Mouse (Mus musculus): ENCODE results near the gene Upp2.

Upp2 gene

DNA sequence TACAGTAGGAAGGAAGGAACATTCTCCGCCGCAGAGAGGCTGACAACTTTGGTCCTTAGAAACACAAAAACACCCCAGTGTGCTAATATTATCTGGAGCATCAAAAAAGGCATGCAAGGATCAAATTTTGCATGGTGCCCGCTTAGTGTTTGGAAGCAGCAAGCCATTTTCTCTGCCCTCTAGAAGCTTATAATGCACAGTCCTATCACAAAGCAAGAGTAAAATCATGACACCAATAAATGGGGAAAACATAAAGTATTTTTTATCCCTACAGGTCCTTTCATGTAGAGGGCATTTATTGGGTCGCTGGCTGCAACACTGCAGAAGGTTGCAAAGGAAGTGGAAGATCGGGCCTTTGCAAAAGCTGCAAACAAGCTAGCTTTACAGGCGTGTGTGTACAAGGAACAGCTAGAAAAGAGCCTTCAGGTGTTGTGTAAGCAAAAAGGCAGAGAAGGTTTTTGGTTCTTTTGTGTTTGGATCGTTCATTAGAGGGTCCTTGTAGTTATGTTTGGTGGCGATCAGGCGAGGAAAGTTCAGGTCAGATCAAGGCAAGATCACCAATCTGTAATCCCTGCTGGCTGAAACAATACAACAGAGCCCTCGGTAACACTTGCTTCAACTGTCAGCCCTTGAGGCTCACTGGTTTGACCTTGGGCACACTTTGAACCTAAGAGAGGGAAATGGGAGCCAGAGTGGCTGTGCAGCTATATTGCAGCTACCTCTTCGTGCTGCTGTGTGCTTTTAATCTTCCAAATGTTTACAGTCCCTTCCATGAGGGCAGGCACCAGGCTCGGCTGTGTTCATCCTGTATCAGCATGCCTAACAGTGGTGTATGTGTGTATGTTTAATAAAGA, 995 bp downstream of the Upp2 start:
- Histone ChIP-seq H3K27me3 (ENCODE audit: control insufficient read depth, insufficient read depth, low read length, poor library complexity, severe bottlenecking) (peaks cover 7% of the 10 kb centered on the region), H3K36me3 (ENCODE audit: control insufficient read depth, insufficient read depth, low read length, poor library complexity, severe bottlenecking) (no peaks in the 10 kb centered on the region)
- no peak for DNase-seq (ENCODE audit: low read depth, low spot score)

DNA sequence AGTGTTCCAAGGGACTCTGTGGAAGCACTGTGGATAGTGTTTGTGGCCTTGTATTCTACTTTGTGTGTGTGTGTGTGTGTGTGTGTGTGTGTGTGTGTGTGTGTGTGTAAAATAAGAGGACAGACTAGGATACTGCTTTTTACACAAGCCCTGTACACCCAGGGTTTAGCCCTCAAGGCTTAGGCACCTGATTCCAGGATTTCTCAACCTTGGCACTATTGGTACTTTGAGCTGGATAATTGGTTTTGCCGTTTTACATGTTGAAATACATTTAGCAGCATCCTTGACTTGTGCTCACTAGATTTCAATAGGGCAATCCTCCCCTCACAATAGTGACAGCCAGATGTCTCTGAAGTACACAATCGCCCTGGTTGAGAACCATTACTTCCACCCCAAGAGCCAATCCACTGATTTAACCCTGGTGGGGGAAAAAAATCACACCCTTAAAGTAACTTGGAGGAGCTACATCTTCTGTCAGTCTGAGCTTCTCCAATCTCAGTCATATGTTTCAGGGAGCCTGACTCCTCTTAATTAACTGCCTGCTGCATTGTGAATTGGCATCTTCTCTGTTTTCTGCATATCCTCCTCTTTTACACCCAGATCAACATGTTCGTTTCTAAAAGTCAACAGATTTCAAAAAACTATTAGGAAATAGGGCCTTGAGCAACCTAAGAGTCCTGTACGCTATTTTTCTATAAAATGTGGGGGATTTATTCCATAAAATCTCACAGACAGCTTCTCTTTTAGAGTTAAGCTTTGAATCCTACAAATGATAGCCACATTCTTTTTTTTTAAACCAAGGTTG, 1.9 kb downstream of the Upp2 start:
- DNase-seq (ENCODE audit: low read depth, low spot score): no peak
- H3K27me3 ChIP-seq (ENCODE audit: control insufficient read depth, insufficient read depth, low read length, poor library complexity, severe bottlenecking): peaks cover 7% of the 10 kb centered on the region
- no peaks in the 10 kb centered on the region for H3K36me3 ChIP-seq (ENCODE audit: control insufficient read depth, insufficient read depth, low read length, poor library complexity, severe bottlenecking)

DNA sequence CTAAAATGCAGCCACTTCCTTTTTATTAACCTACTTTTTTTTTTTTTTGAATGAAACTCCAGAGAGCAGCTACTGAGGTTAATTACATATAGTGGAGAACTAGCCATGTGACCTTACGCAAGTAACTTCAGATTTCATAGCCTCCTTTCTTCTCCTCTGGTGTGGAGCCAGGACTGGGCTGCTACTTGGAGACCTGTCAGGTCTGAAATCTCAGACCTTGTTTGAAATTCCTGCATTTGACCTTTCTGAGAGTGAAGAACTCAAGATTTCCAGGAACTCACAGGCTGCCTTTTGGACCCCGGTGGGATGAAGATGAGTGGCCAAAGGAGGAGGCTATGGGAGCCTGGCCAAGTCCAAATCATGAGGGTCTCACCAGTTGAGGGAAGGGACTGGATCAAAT, 7.1 kb downstream of the Upp2 start:
- H3K36me3 ChIP-seq (ENCODE audit: control insufficient read depth, insufficient read depth, low read length, poor library complexity, severe bottlenecking): no peaks in the 10 kb centered on the region
- DNase-seq (ENCODE audit: low read depth, low spot score): no peak
- H3K27me3 ChIP-seq (ENCODE audit: control insufficient read depth, insufficient read depth, low read length, poor library complexity, severe bottlenecking): no peaks in the 10 kb centered on the region

DNA sequence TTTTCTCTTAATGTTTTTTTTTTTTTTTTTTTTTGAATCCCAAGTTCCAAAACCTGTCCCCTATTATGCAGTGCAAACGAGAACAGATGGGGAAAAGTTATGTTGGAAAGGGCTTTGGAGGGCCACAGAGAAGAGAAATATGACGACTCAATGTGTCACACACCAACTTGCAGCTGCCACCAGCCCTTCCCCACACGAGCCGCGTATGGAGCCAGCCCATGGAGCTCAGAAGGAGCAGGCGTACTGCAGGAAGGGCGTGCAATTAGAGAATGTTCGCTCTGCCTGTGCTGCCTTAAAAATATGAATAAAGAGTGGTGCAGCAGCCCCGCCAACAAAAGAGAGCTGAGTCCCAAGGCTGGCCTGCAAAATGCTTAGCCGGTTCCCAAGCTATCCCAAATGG, 19.2 kb downstream of the Upp2 start:
- no peaks in the 10 kb centered on the region for H3K27me3 ChIP-seq (ENCODE audit: control insufficient read depth, insufficient read depth, low read length, poor library complexity, severe bottlenecking)
- H3K36me3 ChIP-seq (ENCODE audit: control insufficient read depth, insufficient read depth, low read length, poor library complexity, severe bottlenecking): no peaks in the 10 kb centered on the region
- no peak for DNase-seq (ENCODE audit: low read depth, low spot score)

DNA sequence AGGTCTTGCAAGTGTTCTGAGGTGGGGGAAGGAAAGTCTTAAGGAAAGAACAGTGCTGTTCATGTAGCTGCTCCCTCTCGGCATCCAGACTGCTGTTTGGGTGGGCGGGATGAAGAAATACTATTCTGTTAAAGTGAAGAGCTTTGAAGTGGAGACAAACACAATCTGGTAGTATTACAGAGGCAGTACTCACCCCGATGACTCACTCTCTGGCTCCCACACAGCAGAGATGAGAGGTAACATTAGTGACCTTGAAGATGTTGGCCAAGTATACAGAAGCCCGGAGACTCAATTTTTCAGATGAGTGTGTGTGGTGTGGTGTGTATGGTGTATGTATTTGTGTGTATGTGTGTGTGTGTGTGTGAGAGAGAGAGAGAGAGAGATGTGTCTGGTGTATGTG, 22.5 kb downstream of the Upp2 start:
- Histone ChIP-seq H3K27me3 (ENCODE audit: control insufficient read depth, insufficient read depth, low read length, poor library complexity, severe bottlenecking) (no peaks in the 10 kb centered on the region), H3K36me3 (ENCODE audit: control insufficient read depth, insufficient read depth, low read length, poor library complexity, severe bottlenecking) (no peaks in the 10 kb centered on the region)
- no peak for DNase-seq (ENCODE audit: low read depth, low spot score)

DNA sequence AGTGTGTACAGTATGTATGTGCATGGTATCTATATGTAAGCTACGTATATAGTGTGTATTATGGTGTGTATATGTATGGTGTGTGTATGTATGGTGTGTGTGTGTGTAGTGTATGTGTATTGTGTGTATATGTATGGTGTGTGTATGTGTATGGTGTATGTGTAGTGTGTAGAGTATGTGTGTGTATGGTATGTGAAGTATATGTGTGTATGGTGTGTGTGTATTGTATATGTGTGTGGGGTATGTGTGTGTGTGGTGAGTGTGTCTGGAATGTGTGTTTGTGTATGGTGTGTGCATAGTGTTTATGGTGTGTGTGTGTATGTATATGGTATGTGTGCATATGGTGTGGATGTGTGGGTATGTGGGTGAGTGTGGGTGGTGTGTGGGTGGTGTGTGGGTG, 23.0 kb downstream of the Upp2 start:
- no peak for DNase-seq (ENCODE audit: low read depth, low spot score)
- Histone ChIP-seq H3K36me3 (ENCODE audit: control insufficient read depth, insufficient read depth, low read length, poor library complexity, severe bottlenecking) (no peaks in the 10 kb centered on the region), H3K27me3 (ENCODE audit: control insufficient read depth, insufficient read depth, low read length, poor library complexity, severe bottlenecking) (no peaks in the 10 kb centered on the region)

DNA sequence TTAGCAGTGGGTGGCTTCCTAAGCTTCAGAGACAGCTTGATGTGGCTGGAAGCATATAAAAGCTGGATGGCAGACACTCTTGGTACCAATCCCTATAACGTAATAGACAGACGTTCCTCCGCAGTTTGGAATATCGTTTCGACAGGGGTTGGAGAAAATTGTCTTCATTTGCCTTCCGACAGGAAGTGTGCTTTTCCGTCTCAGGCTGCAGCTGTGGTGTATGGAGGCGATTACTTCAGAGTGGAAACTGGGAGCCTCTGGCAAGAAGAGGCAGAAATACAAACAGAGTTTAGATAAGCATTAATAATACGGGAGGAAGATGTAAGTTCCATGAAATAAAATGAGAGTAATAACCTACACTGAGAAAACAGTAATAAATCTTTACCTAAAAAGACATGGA, 28.3 kb downstream of the Upp2 start:
- Histone ChIP-seq H3K36me3 (ENCODE audit: control insufficient read depth, insufficient read depth, low read length, poor library complexity, severe bottlenecking) (no peaks in the 10 kb centered on the region), H3K27me3 (ENCODE audit: control insufficient read depth, insufficient read depth, low read length, poor library complexity, severe bottlenecking) (no peaks in the 10 kb centered on the region)
- no peak for DNase-seq (ENCODE audit: low read depth, low spot score)

DNA sequence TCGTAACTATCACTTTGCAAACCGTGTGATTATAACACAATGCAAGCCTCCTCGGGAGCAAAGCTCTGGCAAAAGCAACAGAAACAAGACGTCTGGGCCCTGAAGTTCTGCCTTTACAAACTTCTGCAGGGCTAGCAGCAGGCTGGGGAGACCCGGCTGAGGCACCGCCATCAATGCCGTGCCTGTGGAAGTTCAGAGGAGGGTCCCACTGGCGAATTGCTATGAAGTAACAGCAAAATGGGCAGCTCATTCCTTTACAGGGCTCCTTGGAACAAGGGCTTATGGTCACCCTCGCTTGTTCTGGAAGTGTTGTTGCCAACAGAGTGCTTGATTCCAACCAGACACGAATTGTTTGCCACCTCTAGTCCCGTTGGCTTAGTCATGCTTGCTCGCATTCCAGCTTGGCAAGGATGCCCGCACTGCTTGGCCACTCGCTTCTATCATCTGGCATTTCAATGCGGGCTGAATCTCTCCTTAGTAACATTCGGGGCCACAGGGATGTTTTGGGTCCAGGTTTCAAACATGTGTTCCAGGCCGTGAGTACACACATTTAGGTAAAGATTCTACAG, 29.8 kb downstream of the Upp2 start:
- no peak for DNase-seq (ENCODE audit: low read depth, low spot score)
- no peaks in the 10 kb centered on the region for H3K27me3 ChIP-seq (ENCODE audit: control insufficient read depth, insufficient read depth, low read length, poor library complexity, severe bottlenecking)
- no peaks in the 10 kb centered on the region for H3K36me3 ChIP-seq (ENCODE audit: control insufficient read depth, insufficient read depth, low read length, poor library complexity, severe bottlenecking)

DNA sequence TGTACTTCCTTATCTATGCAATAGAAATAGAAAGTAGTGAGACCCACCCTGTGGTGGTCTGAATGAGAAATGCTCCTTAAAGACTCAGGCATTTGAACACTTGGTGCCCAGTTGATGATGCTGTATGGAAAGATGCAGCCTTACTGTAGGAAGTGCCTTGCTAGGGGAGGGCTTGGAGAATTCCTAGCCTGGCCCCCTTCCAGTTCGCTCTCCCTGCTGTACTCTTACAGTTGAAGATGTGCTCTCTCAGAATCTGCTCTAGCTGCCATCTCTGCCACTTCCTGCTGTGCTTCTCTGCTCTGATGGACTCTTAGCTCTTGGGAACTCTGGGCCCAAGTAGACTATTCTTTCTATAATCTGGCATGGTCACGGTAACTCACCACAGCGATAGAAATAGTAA, 30.5 kb downstream of the Upp2 start:
- no peaks in the 10 kb centered on the region for H3K36me3 ChIP-seq (ENCODE audit: control insufficient read depth, insufficient read depth, low read length, poor library complexity, severe bottlenecking)
- H3K27me3 ChIP-seq (ENCODE audit: control insufficient read depth, insufficient read depth, low read length, poor library complexity, severe bottlenecking): no peaks in the 10 kb centered on the region
- no peak for DNase-seq (ENCODE audit: low read depth, low spot score)

DNA sequence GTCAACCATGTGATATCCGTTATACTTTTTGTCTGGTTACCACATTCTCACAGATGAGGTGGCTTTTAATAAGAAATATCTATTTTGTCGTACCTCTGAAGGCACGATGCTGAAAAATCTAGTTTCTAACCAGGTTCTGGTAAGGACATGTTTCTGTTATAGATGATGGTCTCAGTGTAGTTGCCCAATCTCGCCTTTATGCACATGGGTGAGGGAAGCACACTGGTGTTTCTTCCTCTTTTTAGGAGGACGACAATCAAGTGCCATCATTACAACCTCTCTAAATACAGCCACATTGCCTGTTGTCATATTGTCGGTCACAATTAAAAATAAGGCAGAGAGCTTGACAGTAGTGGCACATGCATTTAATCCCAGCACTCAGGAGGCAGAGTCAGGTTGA, 32.5 kb downstream of the Upp2 start:
- no peaks in the 10 kb centered on the region for H3K36me3 ChIP-seq (ENCODE audit: control insufficient read depth, insufficient read depth, low read length, poor library complexity, severe bottlenecking)
- DNase-seq (ENCODE audit: low read depth, low spot score): peak; percentile 2
- H3K27me3 ChIP-seq (ENCODE audit: control insufficient read depth, insufficient read depth, low read length, poor library complexity, severe bottlenecking): no peaks in the 10 kb centered on the region

DNA sequence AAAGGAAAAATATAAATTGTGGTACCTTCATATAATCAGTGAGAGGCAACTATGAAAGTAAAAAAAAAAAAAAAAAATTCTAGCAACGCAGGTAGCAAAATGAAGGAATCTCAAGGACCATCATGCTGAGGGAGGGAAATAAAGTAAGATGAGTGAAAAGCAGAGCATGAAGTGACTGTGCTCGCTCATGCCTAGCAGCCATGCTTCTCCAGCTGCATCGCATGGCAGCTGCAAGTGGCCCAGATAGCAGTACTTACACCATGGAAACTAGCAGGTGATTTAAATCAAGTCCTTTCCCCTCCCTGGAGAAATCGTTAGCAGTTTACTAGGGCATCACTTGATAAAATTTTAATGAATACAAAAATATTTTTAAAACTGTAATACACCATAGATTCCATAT, 34.3 kb downstream of the Upp2 start:
- H3K27me3 ChIP-seq (ENCODE audit: control insufficient read depth, insufficient read depth, low read length, poor library complexity, severe bottlenecking): no peaks in the 10 kb centered on the region
- peak; percentile 2 for DNase-seq (ENCODE audit: low read depth, low spot score)
- no peaks in the 10 kb centered on the region for H3K36me3 ChIP-seq (ENCODE audit: control insufficient read depth, insufficient read depth, low read length, poor library complexity, severe bottlenecking)

DNA sequence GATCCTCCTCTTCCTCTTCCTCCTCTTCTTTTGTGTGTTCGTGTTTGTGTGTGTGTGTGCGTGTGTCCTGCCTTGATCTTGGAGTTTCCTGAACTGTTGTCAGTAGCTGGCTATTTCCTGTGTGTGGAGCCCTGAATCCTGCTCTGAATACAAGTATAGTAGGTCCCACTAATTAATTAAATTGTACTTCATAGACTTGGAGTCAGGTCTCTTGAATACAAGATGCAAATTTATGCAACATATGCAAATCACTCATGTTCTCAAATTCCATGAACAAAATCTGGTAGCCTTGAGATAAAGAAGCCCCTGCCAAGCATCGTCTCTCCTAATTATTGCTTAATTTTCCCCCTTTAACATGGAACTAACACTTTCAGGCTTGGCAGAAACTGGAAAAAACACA, 36.3 kb downstream of the Upp2 start:
- DNase-seq (ENCODE audit: low read depth, low spot score): no peak
- no peaks in the 10 kb centered on the region for H3K36me3 ChIP-seq (ENCODE audit: control insufficient read depth, insufficient read depth, low read length, poor library complexity, severe bottlenecking)
- no peaks in the 10 kb centered on the region for H3K27me3 ChIP-seq (ENCODE audit: control insufficient read depth, insufficient read depth, low read length, poor library complexity, severe bottlenecking)

DNA sequence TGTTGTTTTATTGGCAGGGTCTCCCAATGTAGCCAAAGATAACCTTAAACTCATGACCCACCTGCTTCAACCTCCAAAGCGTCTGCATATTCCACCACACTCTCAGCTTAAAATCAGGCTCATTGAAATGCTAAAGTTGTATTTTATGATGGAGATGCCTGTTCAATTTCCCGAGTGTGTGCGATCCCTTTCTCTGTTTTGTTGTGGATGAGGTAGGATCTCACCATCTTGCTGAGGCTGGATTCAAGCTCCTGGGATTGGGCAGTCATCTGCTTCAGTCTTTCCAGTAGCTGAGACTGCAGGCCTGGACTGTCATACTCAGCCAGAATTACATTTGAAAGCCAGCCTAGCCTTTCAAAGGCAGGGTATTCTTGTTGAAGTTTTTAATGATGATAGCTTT, 37.7 kb downstream of the Upp2 start:
- Histone ChIP-seq H3K27me3 (ENCODE audit: control insufficient read depth, insufficient read depth, low read length, poor library complexity, severe bottlenecking) (no peaks in the 10 kb centered on the region), H3K36me3 (ENCODE audit: control insufficient read depth, insufficient read depth, low read length, poor library complexity, severe bottlenecking) (no peaks in the 10 kb centered on the region)
- no peak for DNase-seq (ENCODE audit: low read depth, low spot score)

DNA sequence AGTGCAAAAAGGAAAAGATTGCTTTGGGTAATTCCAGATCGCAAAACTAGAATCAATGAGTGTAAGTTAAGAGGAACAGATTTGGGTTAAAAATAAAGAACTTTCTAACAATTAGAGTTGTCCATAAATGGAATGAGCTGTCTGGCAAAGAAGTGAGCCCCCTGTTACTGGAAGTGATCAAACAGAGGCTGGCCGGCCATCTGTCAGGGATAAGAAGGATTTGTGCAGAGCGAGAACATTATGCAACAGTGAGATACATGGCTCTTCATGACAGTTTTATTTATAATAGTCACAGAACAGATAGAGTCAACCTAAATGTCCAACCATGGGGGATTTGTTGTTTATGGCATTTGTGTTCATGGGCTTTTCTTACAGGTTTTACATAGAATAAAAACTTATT, 46.6 kb downstream of the Upp2 start:
- DNase-seq (ENCODE audit: low read depth, low spot score): no peak
- Histone ChIP-seq H3K36me3 (ENCODE audit: control insufficient read depth, insufficient read depth, low read length, poor library complexity, severe bottlenecking) (no peaks in the 10 kb centered on the region), H3K27me3 (ENCODE audit: control insufficient read depth, insufficient read depth, low read length, poor library complexity, severe bottlenecking) (no peaks in the 10 kb centered on the region)

DNA sequence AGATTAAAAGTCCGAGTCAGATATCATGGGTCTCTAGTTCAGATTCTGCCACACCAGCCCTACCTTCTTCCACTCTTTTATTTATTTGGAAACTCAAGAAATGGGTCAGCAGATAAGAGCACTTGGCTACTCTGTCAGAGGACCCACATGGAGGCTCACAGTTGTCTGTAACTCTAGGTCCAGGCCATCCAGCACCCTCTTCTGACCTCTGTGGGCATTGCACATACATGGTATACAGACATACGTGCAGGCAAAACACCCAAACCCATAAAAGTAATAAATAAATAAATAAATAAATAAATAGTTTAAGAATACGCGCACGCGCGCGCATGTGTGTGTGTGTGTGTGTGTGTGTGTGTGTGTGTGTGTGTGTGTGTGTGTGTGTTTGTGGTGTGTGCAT, 47.8 kb downstream of the Upp2 start:
- DNase-seq (ENCODE audit: low read depth, low spot score): no peak
- H3K27me3 ChIP-seq (ENCODE audit: control insufficient read depth, insufficient read depth, low read length, poor library complexity, severe bottlenecking): no peaks in the 10 kb centered on the region
- H3K36me3 ChIP-seq (ENCODE audit: control insufficient read depth, insufficient read depth, low read length, poor library complexity, severe bottlenecking): no peaks in the 10 kb centered on the region
